Mouse (Mus musculus): Measurements from ENCODE around the gene Nepro. TPM values are rescaled to one million over a fixed set of nuclear protein-coding genes. Genes with fewer than 3 reads are reported as not detected.

Gene Nepro
- polyA plus RNA-seq, 1 experiment = 3.7 TPM

- Histone ChIP-seq H3K36me3 (ENCODE audit: control insufficient read depth, insufficient read depth, low read length) (no peaks in the 10 kb centered on the region; the same call in 1 of the 2 replicates), H3K4me1 (ENCODE audit: control insufficient read depth, insufficient read depth, low read length) (peaks cover 6% of the 10 kb centered on the region), H3K27ac (ENCODE audit: control insufficient read depth, insufficient read depth, low read depth, low read length) (peak overlapping the region; percentile 34; the same call in 1 of the 2 replicates), H3K27me3 (ENCODE audit: control insufficient read depth, insufficient read depth, low read length) (no peaks in the 10 kb centered on the region), H3K4me3 (ENCODE audit: control insufficient read depth, low read depth, low read length) (peak overlapping the region; percentile 28; the same call in 1 of the 2 replicates)
- TF ChIP-seq CTCF (IDR thresholded peaks at IDR 0.05; ENCODE audit: control insufficient read depth, insufficient read depth, insufficient replicate concordance, low read depth, low read length) (no peak), POLR2A (IDR thresholded peaks at IDR 0.05; ENCODE audit: control insufficient read depth, low read depth, low read length) (no peak)
These were observed 1.5 kb downstream of the Nepro start for GRCm38 (mm10) chr16:44725286-44726223.

- TF ChIP-seq CTCF (IDR thresholded peaks at IDR 0.05; ENCODE audit: control insufficient read depth, insufficient read depth, insufficient replicate concordance, low read depth, low read length) (no peak), POLR2A (IDR thresholded peaks at IDR 0.05; ENCODE audit: control insufficient read depth, low read depth, low read length) (no peak)
- H3K36me3 ChIP-seq (ENCODE audit: control insufficient read depth, insufficient read depth, low read length) = peaks cover 4% of the 10 kb centered on the region
These were observed 3.4 kb downstream of the Nepro start for GRCm38 (mm10) chr16:44727525-44727924.

GRCm38 (mm10) chr16:44734059-44734458, 10.0 kb downstream of the Nepro start:
- H3K4me1 ChIP-seq (ENCODE audit: control insufficient read depth, insufficient read depth, low read length) = no peaks in the 10 kb centered on the region
- no peaks in the 10 kb centered on the region for H3K27me3 ChIP-seq (ENCODE audit: control insufficient read depth, insufficient read depth, low read length)
- no peak for TF ChIP-seq CTCF (IDR thresholded peaks at IDR 0.05; ENCODE audit: control insufficient read depth, insufficient read depth, insufficient replicate concordance, low read depth, low read length)
- TF ChIP-seq POLR2A (IDR thresholded peaks at IDR 0.05; ENCODE audit: control insufficient read depth, low read depth, low read length) = no peak
- H3K27ac ChIP-seq (ENCODE audit: control insufficient read depth, insufficient read depth, low read depth, low read length) = no peak overlapping the region
- no peak overlapping the region for H3K4me3 ChIP-seq (ENCODE audit: control insufficient read depth, low read depth, low read length)
- H3K36me3 ChIP-seq (ENCODE audit: control insufficient read depth, insufficient read depth, low read length) = peaks cover 6% of the 10 kb centered on the region

More at GRCm38 (mm10) chr16:44727525-44727924, 3.4 kb downstream of the Nepro start:
- Histone ChIP-seq H3K4me3 (ENCODE audit: control insufficient read depth, low read depth, low read length) (no peak overlapping the region), H3K4me1 (ENCODE audit: control insufficient read depth, insufficient read depth, low read length) (peaks cover 6% of the 10 kb centered on the region), H3K27ac (ENCODE audit: control insufficient read depth, insufficient read depth, low read depth, low read length) (no peak overlapping the region), H3K27me3 (ENCODE audit: control insufficient read depth, insufficient read depth, low read length) (no peaks in the 10 kb centered on the region)

- no peak overlapping the region for H3K27ac ChIP-seq (ENCODE audit: control insufficient read depth, insufficient read depth, low read depth, low read length)
- no peaks in the 10 kb centered on the region for H3K4me1 ChIP-seq (ENCODE audit: control insufficient read depth, insufficient read depth, low read length)
- no peak overlapping the region for H3K4me3 ChIP-seq (ENCODE audit: control insufficient read depth, low read depth, low read length)
- H3K36me3 ChIP-seq (ENCODE audit: control insufficient read depth, insufficient read depth, low read length) = peaks cover 6% of the 10 kb centered on the region
- H3K27me3 ChIP-seq (ENCODE audit: control insufficient read depth, insufficient read depth, low read length) = no peaks in the 10 kb centered on the region
- TF ChIP-seq CTCF (IDR thresholded peaks at IDR 0.05; ENCODE audit: control insufficient read depth, insufficient read depth, insufficient replicate concordance, low read depth, low read length) (no peak), POLR2A (IDR thresholded peaks at IDR 0.05; ENCODE audit: control insufficient read depth, low read depth, low read length) (no peak)
These were observed 11.6 kb downstream of the Nepro start for GRCm38 (mm10) chr16:44735676-44736075.

GRCm38 (mm10) chr16:44736118-44736517, 12.0 kb downstream of the Nepro start:
- H3K4me1 ChIP-seq (ENCODE audit: control insufficient read depth, insufficient read depth, low read length) = no peaks in the 10 kb centered on the region
- no peak overlapping the region for H3K4me3 ChIP-seq (ENCODE audit: control insufficient read depth, low read depth, low read length)
- peaks cover 4% of the 10 kb centered on the region for H3K36me3 ChIP-seq (ENCODE audit: control insufficient read depth, insufficient read depth, low read length)
- no peak for TF ChIP-seq POLR2A (IDR thresholded peaks at IDR 0.05; ENCODE audit: control insufficient read depth, low read depth, low read length)
- no peaks in the 10 kb centered on the region for H3K27me3 ChIP-seq (ENCODE audit: control insufficient read depth, insufficient read depth, low read length)
- no peak overlapping the region for H3K27ac ChIP-seq (ENCODE audit: control insufficient read depth, insufficient read depth, low read depth, low read length)

- Histone ChIP-seq H3K4me1 (ENCODE audit: control insufficient read depth, insufficient read depth, low read length) (peaks cover 5% of the 10 kb centered on the region; the same call in 1 of the 2 replicates), H3K27me3 (ENCODE audit: control insufficient read depth, insufficient read depth, low read length) (no peaks in the 10 kb centered on the region), H3K27ac (ENCODE audit: control insufficient read depth, insufficient read depth, low read depth, low read length) (no peak overlapping the region), H3K36me3 (ENCODE audit: control insufficient read depth, insufficient read depth, low read length) (no peaks in the 10 kb centered on the region), H3K4me3 (ENCODE audit: control insufficient read depth, low read depth, low read length) (no peak overlapping the region)
- TF ChIP-seq CTCF (IDR thresholded peaks at IDR 0.05; ENCODE audit: control insufficient read depth, insufficient read depth, insufficient replicate concordance, low read depth, low read length) (no peak), POLR2A (IDR thresholded peaks at IDR 0.05; ENCODE audit: control insufficient read depth, low read depth, low read length) (no peak)
These were observed 18.7 kb downstream of the Nepro start for GRCm38 (mm10) chr16:44742753-44743152.

- no peak for TF ChIP-seq CTCF (IDR thresholded peaks at IDR 0.05; ENCODE audit: control insufficient read depth, insufficient read depth, insufficient replicate concordance, low read depth, low read length)
- Histone ChIP-seq H3K27ac (ENCODE audit: control insufficient read depth, insufficient read depth, low read depth, low read length) (peak overlapping the region; percentile 97), H3K4me3 (ENCODE audit: control insufficient read depth, low read depth, low read length) (peak overlapping the region; percentile 99), H3K36me3 (ENCODE audit: control insufficient read depth, insufficient read depth, low read length) (no peaks in the 10 kb centered on the region), H3K27me3 (ENCODE audit: control insufficient read depth, insufficient read depth, low read length) (no peaks in the 10 kb centered on the region), H3K4me1 (ENCODE audit: control insufficient read depth, insufficient read depth, low read length) (peaks cover 5% of the 10 kb centered on the region; the same call in 1 of the 2 replicates)
These were observed 21.4 kb downstream of the Nepro start for GRCm38 (mm10) chr16:44745471-44745865.

All from testis, adult 2 months (tissue).